Mouse (Mus musculus): ENCODE results near the gene Wwox. TPM values are rescaled to one million over a fixed set of nuclear protein-coding genes. Genes with fewer than 3 reads are reported as not detected.

Wwox gene
- polyA plus RNA-seq, 1 experiment from 2014 or later: 10.5 TPM

DNA sequence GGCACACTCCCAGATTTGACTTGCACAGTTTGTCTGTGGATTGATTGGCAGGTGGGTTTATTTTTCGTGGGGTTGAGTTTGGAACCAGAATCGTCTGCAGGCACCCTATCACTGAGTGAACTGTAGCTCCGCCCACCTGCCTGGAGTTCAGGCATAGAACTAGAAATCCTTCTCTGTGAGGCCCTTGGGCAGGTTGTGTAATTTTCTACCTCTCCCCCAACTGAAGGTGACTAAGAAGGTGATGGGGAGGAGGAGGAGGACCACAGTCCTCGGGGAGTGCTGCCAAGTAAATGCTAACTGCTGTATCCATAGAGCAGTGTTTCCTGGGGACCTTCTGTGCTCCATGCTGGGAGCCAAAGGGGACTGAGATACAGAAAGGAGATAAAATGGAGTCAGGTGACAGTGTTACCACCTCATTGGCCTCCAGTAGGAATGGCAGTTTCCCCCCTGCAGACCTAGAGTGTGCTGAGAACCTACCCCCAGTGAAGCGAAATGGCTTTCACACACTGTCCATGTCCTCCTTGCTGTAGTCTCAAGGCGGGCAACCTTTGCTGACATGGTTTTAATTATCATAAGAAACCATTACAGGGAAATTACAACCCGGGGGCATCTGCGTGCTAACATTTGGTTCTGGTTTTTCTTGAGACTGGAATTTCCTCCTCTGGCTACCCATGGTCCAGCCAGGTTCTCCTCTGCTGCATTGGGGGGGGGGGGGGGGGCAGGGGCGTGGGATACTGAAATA is 195.4 kb downstream of the Wwox start:
- Histone ChIP-seq H3K4me1 (peaks cover 19% of the 10 kb centered on the region), H3K36me3 (no peaks in the 10 kb centered on the region), H3K9me3 (no peaks in the 10 kb centered on the region), H3K27ac (peak overlapping the region; percentile 51; the same call in 1 of the 2 replicates), H3K4me2 (replicated peaks) (no peak overlapping the region; the same call in 1 of the 2 replicates), H3K4me3 (no peak overlapping the region), H3K27me3 (0 out of 2 replicates have a peak, but pooled peaks cover 4% of the 10 kb centered on the region), H3K9ac (no peak overlapping the region)
- WGBS: 21% methylated on average over 9 of the region's 9 CpGs
- peak; percentile 41; the same call in 1 of the 2 replicates for ATAC-seq (ENCODE audit: insufficient number of reproducible peaks, insufficient read depth, low FRiP score, low TSS enrichment)

DNA sequence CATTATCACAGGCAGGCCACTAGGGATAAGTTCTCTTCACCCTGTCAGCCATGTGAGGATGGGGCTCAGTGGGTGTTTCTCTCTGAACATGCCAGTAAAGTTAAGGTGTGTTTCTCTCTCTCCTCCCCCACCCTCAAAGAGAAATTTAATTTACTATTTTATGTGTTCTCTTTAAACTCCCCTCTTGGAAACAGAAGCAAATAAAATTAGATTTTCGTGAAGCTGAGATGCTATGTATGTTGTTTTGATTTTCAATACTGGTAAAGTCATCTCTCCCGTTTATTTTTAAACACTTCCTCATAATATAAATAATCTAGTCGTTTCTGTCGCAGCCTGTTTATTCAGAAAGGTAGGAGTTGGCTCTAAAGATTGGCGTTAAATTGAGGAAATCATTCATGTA is 196.9 kb downstream of the Wwox start:
- no peak for ATAC-seq (ENCODE audit: insufficient number of reproducible peaks, insufficient read depth, low FRiP score, low TSS enrichment)
- H3K27ac ChIP-seq: no peak overlapping the region
- 70% methylated on average over 5 of the region's 5 CpGs for WGBS

DNA sequence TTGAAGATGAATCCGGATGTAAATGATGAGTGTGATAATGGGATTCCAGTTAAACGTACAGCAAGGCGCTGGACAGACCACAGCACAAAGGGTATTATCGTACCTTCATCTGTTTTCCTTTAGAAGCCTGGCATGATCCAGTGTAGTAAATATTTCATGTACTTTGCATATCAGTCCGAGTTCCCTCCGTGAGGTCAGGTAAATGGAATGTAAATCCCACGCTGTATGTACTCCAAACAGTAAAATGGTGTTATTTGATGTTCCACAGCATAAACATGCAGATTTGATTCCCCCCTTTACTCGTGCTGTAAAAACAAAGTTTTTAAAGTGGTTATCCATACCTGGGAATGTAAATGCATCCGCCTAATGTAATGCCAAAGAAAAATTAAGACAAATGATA is 202.4 kb downstream of the Wwox start:
- H3K27ac ChIP-seq: no peak overlapping the region
- H3K9ac ChIP-seq: no peak overlapping the region
- no peak overlapping the region for H3K4me2 ChIP-seq (replicated peaks)
- H3K36me3 ChIP-seq: no peaks in the 10 kb centered on the region
- ATAC-seq (ENCODE audit: insufficient number of reproducible peaks, insufficient read depth, low FRiP score, low TSS enrichment): no peak
- no peaks in the 10 kb centered on the region for H3K4me1 ChIP-seq
- WGBS: 55% methylated on average over 9 of the region's 9 CpGs
- H3K27me3 ChIP-seq: no peaks in the 10 kb centered on the region
- H3K9me3 ChIP-seq: no peaks in the 10 kb centered on the region
- no peak overlapping the region for H3K4me3 ChIP-seq

More for the DNA sequence above, 196.9 kb downstream of the Wwox start:
- H3K4me3 ChIP-seq: no peak overlapping the region
- no peak overlapping the region for H3K4me2 ChIP-seq (replicated peaks)
- peaks cover 19% of the 10 kb centered on the region for H3K4me1 ChIP-seq
- no peaks in the 10 kb centered on the region for H3K36me3 ChIP-seq
- H3K27me3 ChIP-seq: 0 out of 2 replicates have a peak, but pooled peaks cover 4% of the 10 kb centered on the region
- no peak overlapping the region for H3K9ac ChIP-seq
- no peaks in the 10 kb centered on the region for H3K9me3 ChIP-seq

DNA sequence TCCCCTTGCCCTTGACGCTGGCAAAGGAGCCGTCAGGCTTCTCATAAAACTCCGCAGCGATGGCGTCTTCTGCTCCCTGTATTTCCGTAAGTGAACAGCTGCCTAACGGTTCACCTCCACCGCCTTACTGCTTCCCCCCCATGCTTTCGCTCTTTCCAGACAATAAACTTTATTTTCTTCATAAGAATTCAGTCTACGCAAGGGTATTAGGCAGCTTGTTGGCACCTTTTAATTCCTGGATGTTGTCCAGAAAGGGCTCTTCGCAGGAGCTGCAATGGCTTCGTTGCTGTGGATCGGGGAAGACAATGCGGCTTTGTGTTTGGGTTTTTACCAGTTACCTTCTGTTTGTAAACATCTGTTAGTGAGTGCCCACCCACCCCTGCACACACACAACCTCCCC is 211.3 kb downstream of the Wwox start:
- 86% methylated on average over 14 of the region's 14 CpGs for WGBS
- no peak overlapping the region for H3K4me3 ChIP-seq
- no peaks in the 10 kb centered on the region for H3K4me1 ChIP-seq
- H3K4me2 ChIP-seq (replicated peaks): no peak overlapping the region
- no peaks in the 10 kb centered on the region for H3K36me3 ChIP-seq
- H3K9ac ChIP-seq: no peak overlapping the region
- H3K27me3 ChIP-seq: no peaks in the 10 kb centered on the region
- H3K9me3 ChIP-seq: no peaks in the 10 kb centered on the region
- no peak for ATAC-seq (ENCODE audit: insufficient number of reproducible peaks, insufficient read depth, low FRiP score, low TSS enrichment)
- H3K27ac ChIP-seq: no peak overlapping the region

DNA sequence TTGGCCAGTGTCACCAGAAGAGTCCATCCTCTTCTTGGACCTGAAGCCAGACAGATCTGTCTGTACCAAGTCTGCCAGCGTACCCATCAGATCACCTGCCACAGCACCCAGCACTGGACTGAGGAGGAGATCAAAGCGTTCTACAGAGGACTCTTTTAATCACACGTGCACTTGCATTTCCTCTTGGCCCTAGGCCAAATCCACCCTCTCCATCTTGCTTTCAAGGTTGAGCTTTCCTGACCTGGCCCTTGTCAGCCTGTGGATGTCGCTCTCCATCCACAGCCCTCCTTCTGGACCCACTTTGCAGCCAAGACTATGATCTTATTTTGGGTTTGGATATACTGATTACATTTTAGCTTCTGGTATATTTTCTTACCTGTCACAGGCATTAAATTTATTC is 218.3 kb downstream of the Wwox start:
- Histone ChIP-seq H3K36me3 (no peaks in the 10 kb centered on the region), H3K4me3 (no peak overlapping the region), H3K27ac (no peak overlapping the region), H3K4me1 (peaks cover 10% of the 10 kb centered on the region; the same call in 1 of the 2 replicates), H3K9me3 (no peaks in the 10 kb centered on the region), H3K9ac (no peak overlapping the region), H3K4me2 (replicated peaks) (no peak overlapping the region), H3K27me3 (no peaks in the 10 kb centered on the region)
- ATAC-seq (ENCODE audit: insufficient number of reproducible peaks, insufficient read depth, low FRiP score, low TSS enrichment): no peak
- WGBS: 49% methylated on average over 4 of the region's 4 CpGs

DNA sequence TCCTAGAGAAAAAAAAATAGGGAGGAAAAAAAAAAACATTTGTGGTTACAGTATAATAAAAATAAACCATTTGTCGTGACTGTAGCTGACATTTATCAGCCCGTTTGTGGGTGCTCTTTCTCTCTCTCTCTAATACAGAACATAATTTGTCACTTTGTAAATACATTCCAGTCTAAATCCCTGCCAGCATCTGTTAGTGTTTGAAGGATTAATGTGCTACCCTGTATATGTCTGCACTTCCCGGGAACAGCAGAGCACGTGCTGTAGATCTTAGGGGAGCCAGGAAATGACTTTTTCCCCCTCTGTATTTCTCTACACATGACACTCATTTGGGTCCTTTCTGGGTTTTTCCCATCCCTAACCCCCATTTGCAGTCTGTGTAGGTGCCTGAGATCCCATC is 219.0 kb downstream of the Wwox start:
- 31% methylated on average over 4 of the region's 4 CpGs for WGBS
- H3K27me3 ChIP-seq: no peaks in the 10 kb centered on the region
- no peak overlapping the region for H3K9ac ChIP-seq
- no peak for ATAC-seq (ENCODE audit: insufficient number of reproducible peaks, insufficient read depth, low FRiP score, low TSS enrichment)
- no peak overlapping the region for H3K4me3 ChIP-seq
- H3K4me2 ChIP-seq (replicated peaks): no peak overlapping the region
- H3K9me3 ChIP-seq: no peaks in the 10 kb centered on the region
- H3K36me3 ChIP-seq: no peaks in the 10 kb centered on the region
- peaks cover 10% of the 10 kb centered on the region; the same call in 1 of the 2 replicates for H3K4me1 ChIP-seq
- H3K27ac ChIP-seq: no peak overlapping the region

DNA sequence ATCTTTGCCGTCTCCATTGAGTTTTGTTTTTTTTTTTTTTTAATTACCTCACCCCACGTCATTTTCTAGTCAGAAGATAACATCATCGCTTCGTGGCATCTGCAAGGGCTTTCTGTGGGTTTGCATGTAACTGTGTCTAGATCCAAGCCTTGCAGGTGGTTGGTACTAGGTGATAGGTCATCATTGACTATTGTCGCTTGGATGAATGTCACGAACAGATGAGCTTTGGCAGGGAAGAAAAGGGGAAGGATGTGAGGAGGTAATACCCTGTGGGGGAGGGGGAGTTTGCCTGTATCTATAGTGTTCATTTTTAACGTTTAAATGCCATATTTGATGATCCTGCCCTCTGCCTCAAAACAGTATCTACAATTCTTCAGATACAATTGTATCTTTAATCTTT is 223.6 kb downstream of the Wwox start:
- ATAC-seq (ENCODE audit: insufficient number of reproducible peaks, insufficient read depth, low FRiP score, low TSS enrichment): no peak
- Histone ChIP-seq H3K4me2 (replicated peaks) (no peak overlapping the region), H3K4me3 (no peak overlapping the region), H3K4me1 (peaks cover 7% of the 10 kb centered on the region; the same call in 1 of the 2 replicates), H3K27me3 (no peaks in the 10 kb centered on the region), H3K9me3 (no peaks in the 10 kb centered on the region), H3K36me3 (no peaks in the 10 kb centered on the region), H3K9ac (no peak overlapping the region), H3K27ac (no peak overlapping the region)
- WGBS: 83% methylated on average over 7 of the region's 7 CpGs

DNA sequence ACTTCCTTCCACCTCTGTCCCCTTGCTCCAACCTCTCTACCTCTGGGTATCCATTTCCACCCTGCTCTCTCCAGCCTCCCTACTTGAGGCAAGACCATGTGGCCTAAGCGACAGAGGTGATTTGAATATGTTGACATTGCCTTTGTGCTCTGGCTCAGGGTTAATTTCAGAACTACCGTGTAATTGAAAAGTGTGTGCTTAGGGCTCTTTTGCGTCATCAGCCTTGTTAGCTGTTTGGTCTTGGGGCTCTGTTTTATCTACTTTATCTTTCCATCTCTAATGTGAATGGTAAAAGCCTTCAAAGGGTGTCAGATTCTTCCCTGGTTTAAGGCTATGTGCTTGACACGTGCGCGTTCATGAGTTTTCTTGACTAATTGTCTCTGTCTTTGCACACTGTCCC is 226.1 kb downstream of the Wwox start:
- Histone ChIP-seq H3K9ac (no peak overlapping the region), H3K27ac (no peak overlapping the region), H3K27me3 (no peaks in the 10 kb centered on the region), H3K4me3 (no peak overlapping the region), H3K4me1 (no peaks in the 10 kb centered on the region), H3K4me2 (replicated peaks) (no peak overlapping the region), H3K36me3 (no peaks in the 10 kb centered on the region), H3K9me3 (no peaks in the 10 kb centered on the region)
- no peak for ATAC-seq (ENCODE audit: insufficient number of reproducible peaks, insufficient read depth, low FRiP score, low TSS enrichment)
- 49% methylated on average over 6 of the region's 6 CpGs for WGBS

DNA sequence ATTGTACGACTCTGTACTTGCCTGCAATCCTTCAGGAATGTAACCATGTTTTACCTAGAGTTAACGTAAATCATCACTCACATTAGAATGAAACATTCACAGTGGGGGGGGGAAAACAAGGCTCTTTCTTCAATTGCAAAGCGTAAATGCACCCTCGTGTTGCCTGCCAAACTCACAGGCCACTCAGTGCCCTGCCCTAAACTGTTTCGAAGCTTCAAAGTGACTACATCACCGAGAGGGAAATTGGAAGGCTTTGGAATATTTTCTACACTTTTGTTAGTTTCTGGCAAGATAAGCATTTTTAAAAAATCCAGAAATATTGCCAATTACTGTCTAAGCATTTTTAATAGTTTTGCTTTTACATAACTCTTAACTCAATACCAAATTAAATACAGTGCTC is 231.3 kb downstream of the Wwox start:
- 79% methylated on average over 6 of the region's 6 CpGs for WGBS
- H3K36me3 ChIP-seq: no peaks in the 10 kb centered on the region
- no peak overlapping the region for H3K4me3 ChIP-seq
- no peak overlapping the region for H3K9ac ChIP-seq
- no peak overlapping the region for H3K27ac ChIP-seq
- 0 out of 2 replicates have a peak, but pooled peaks cover 2% of the 10 kb centered on the region for H3K4me1 ChIP-seq
- no peaks in the 10 kb centered on the region for H3K27me3 ChIP-seq
- H3K9me3 ChIP-seq: no peaks in the 10 kb centered on the region
- H3K4me2 ChIP-seq (replicated peaks): no peak overlapping the region
- no peak for ATAC-seq (ENCODE audit: insufficient number of reproducible peaks, insufficient read depth, low FRiP score, low TSS enrichment)

DNA sequence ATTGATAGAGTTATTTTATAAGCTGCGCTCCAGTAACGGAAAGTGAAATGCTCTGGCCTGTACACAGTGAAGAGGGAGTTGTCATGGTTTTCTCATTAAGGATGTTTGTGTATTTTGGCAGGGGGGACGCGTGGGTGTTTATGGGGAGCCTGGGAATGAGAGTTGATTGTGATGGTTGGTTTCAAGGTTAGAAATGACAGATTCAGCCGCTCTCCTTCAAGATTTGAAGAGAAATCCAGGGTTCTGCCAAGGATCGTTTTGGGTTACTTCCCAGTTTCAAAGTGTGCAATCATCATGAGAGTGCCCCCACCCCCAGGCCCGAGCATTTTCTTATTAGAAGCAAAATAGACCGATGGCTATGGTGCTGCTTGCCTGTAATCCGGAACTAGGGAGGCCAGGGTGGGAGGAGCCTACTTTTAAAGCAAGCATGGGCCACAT is 231.8 kb downstream of the Wwox start:
- Histone ChIP-seq H3K36me3 (no peaks in the 10 kb centered on the region), H3K27me3 (no peaks in the 10 kb centered on the region), H3K9me3 (no peaks in the 10 kb centered on the region), H3K9ac (no peak overlapping the region), H3K27ac (no peak overlapping the region), H3K4me3 (no peak overlapping the region), H3K4me1 (0 out of 2 replicates have a peak, but pooled peaks cover 2% of the 10 kb centered on the region), H3K4me2 (replicated peaks) (no peak overlapping the region)
- ATAC-seq (ENCODE audit: insufficient number of reproducible peaks, insufficient read depth, low FRiP score, low TSS enrichment): no peak
- WGBS: 76% methylated on average over 9 of the region's 9 CpGs

DNA sequence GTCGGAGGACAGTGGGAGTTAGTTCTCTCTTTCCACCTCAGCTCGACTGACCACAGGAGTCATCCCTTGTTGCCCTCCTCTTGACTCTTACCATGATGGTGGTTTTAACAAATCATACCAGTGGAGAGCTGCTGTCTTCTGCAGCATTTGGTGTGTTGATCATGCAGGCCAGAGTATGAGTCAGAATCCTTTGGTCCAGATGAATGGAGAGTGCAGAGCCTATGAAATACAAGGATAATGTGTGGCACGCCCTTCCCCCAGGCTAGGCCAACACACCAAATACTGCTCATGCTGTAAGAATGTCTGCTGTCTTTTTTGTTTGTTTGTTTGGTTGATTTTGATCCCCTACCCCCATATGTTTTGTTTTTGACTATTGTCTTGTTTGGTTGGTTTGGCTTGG is 234.0 kb downstream of the Wwox start:
- WGBS: 93% methylated on average over 3 of the region's 3 CpGs
- peaks cover 9% of the 10 kb centered on the region for H3K4me1 ChIP-seq
- no peak overlapping the region for H3K9ac ChIP-seq
- no peak for ATAC-seq (ENCODE audit: insufficient number of reproducible peaks, insufficient read depth, low FRiP score, low TSS enrichment)
- H3K9me3 ChIP-seq: no peaks in the 10 kb centered on the region
- H3K36me3 ChIP-seq: no peaks in the 10 kb centered on the region
- no peak overlapping the region for H3K27ac ChIP-seq
- no peak overlapping the region for H3K4me3 ChIP-seq
- H3K4me2 ChIP-seq (replicated peaks): no peak overlapping the region
- H3K27me3 ChIP-seq: no peaks in the 10 kb centered on the region

DNA sequence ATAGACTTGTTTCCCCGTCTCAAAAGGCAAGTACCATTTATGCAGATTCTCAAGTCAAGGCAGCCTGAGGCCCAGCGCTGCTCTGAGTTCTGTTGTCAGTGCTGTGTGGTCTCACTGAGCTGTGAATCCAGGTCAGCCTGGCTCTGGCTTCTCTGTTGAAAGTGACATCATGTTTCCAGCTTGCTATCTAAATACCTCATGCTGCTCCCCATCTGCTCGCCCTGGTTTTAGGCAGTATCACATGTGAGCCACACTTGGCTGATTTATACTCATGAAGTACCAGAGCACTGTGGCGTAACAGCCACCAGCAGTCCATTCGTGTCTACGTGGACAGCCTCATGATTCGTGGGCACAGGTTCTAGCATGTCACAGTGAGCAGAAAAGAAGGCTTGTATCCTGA is 235.7 kb downstream of the Wwox start:
- H3K36me3 ChIP-seq: no peaks in the 10 kb centered on the region
- no peak overlapping the region for H3K4me2 ChIP-seq (replicated peaks)
- H3K4me1 ChIP-seq: peaks cover 9% of the 10 kb centered on the region
- WGBS: 86% methylated on average over 7 of the region's 7 CpGs
- no peaks in the 10 kb centered on the region for H3K27me3 ChIP-seq
- H3K9ac ChIP-seq: no peak overlapping the region
- no peak overlapping the region for H3K4me3 ChIP-seq
- H3K9me3 ChIP-seq: no peaks in the 10 kb centered on the region
- H3K27ac ChIP-seq: no peak overlapping the region
- no peak for ATAC-seq (ENCODE audit: insufficient number of reproducible peaks, insufficient read depth, low FRiP score, low TSS enrichment)
